Mouse (Mus musculus): ENCODE measurements at regions not wholly inside any gene's neighbourhood (a gene's known extent, or its start where the extent isn't known, plus 50 kb on each side); places are given as distances from the start of the nearest gene placed in this dataset.
"Not testable (repeated sequence)": the region's sequence is repeated elsewhere in the genome, so short reads cannot be mapped to it uniquely, and the experiment has no call there.

- DNase-seq (ENCODE audit: low spot score in 2 of 2), result no peak
Observed at GRCm38 (mm10) chr11:24925135-24925534, 847.3 kb downstream of the Bcl11a start.

GRCm38 (mm10) chr11:24943646-24944045 lies 865.8 kb downstream of the Bcl11a start:
- no peak for DNase-seq (ENCODE audit: low spot score in 2 of 2)

- no peak for DNase-seq (ENCODE audit: low spot score in 2 of 2)
Observed at GRCm38 (mm10) chr11:24951161-24951560, 873.3 kb downstream of the Bcl11a start.

- DNase-seq (ENCODE audit: low spot score in 2 of 2), result no peak
Observed at GRCm38 (mm10) chr11:24972359-24972758, 894.5 kb downstream of the Bcl11a start.

GRCm38 (mm10) chr11:24980193-24980665 lies 902.4 kb downstream of the Bcl11a start:
- no peak for DNase-seq (ENCODE audit: low spot score in 2 of 2)

- DNase-seq (ENCODE audit: low spot score in 2 of 2), result no peak
Observed at GRCm38 (mm10) chr11:24983060-24983629, 905.3 kb downstream of the Bcl11a start.

GRCm38 (mm10) chr11:25005491-25005890 lies 927.6 kb downstream of the Bcl11a start:
- DNase-seq (ENCODE audit: low spot score in 2 of 2), result no peak

- DNase-seq (ENCODE audit: low spot score in 2 of 2), result no peak
Observed at GRCm38 (mm10) chr11:25026786-25027185, 948.9 kb downstream of the Bcl11a start.

GRCm38 (mm10) chr11:25040983-25041382 lies 963.1 kb downstream of the Bcl11a start:
- DNase-seq (ENCODE audit: low spot score in 2 of 2), result peak in 1 of 2 experiments; percentile 10

- DNase-seq (ENCODE audit: low spot score in 2 of 2), result no peak
Observed at GRCm38 (mm10) chr11:25042763-25043162, 964.9 kb downstream of the Bcl11a start.

GRCm38 (mm10) chr11:25045339-25045738 lies 967.5 kb downstream of the Bcl11a start:
- no peak for DNase-seq (ENCODE audit: low spot score in 2 of 2)

- no peak for DNase-seq (ENCODE audit: low spot score in 2 of 2)
Observed at GRCm38 (mm10) chr11:25045977-25046376, 968.1 kb downstream of the Bcl11a start.

- DNase-seq (ENCODE audit: low spot score in 2 of 2), result no peak
Observed at GRCm38 (mm10) chr11:25055698-25056097, 977.8 kb downstream of the Bcl11a start.

- DNase-seq (ENCODE audit: low spot score in 2 of 2), result no peak
Observed at GRCm38 (mm10) chr11:25057093-25057521, 979.3 kb downstream of the Bcl11a start.

GRCm38 (mm10) chr11:25057543-25057942 lies 979.7 kb downstream of the Bcl11a start:
- DNase-seq (ENCODE audit: low spot score in 2 of 2), result no peak

GRCm38 (mm10) chr11:25063042-25063441 lies 985.2 kb downstream of the Bcl11a start:
- DNase-seq (ENCODE audit: low spot score in 2 of 2), result no peak

- DNase-seq (ENCODE audit: low spot score in 2 of 2), result no peak
Observed at GRCm38 (mm10) chr11:25063978-25064377, 986.1 kb downstream of the Bcl11a start.

GRCm38 (mm10) chr11:25099976-25100375 lies 1022.1 kb downstream of the Bcl11a start:
- not testable (repeated sequence) for DNase-seq (ENCODE audit: low spot score in 2 of 2)

GRCm38 (mm10) chr11:25104432-25104831 lies 1026.6 kb downstream of the Bcl11a start:
- DNase-seq (ENCODE audit: low spot score in 2 of 2), result no peak

GRCm38 (mm10) chr11:25124458-25124857 lies 1046.6 kb downstream of the Bcl11a start:
- DNase-seq (ENCODE audit: low spot score in 2 of 2), result no peak

- no peak for DNase-seq (ENCODE audit: low spot score in 2 of 2)
Observed at GRCm38 (mm10) chr11:25142226-25142625, 1064.4 kb downstream of the Bcl11a start.

- no peak for DNase-seq (ENCODE audit: low spot score in 2 of 2)
Observed at GRCm38 (mm10) chr11:25142833-25143232, 1065.0 kb downstream of the Bcl11a start.

GRCm38 (mm10) chr11:25147287-25147686 lies 1063.3 kb downstream of the 5730522E02Rik start:
- DNase-seq (ENCODE audit: low spot score in 2 of 2), result no peak

- DNase-seq (ENCODE audit: low spot score in 2 of 2), result no peak
Observed at GRCm38 (mm10) chr11:25156705-25157104, 1053.9 kb downstream of the 5730522E02Rik start.

Measured in right cerebral cortex, postnatal 36 days (tissue).